Mouse (Mus musculus): ENCODE results near the gene Cnot10.

The Cnot10 gene

DNA sequence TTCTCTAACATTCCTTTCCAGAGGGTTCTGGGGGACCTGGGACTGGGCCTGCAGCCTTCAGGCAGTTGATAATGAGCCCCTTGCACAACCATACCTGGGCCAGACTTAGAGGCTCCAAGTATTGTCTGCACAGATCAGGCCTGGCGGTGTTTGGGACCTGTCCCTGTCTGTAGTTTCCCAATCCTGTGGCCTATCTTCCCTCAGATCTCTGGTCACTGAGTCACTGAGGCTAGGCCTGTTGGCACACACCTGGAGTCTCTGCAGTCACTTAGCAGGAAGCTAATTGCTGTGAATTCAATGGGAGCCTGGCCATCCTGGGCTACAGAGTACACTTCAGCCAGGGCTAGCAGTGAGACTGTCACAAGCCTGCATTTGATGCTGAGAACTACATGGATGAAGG is 64.0 kb downstream of the Cnot10 start:
- no peak for DNase-seq

DNA sequence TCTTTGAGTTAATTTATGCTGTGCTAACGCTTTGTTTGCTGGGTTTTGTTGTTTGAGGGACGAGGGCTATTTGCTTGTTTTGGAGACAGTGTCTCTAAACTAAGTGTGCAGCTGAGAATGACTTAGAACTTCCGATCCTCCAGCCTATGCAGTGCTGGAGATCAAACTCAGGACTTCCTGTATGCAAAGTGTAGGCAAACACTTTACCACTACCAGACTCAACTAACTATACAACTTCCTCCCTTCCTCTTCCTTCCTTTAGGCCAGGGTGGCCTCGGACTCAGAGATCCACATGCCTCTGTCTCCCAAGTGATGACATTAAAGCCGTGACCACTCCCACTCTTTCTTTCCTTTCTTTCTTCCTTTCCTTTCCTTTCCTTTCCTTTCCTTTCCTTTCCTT is 66.5 kb downstream of the Cnot10 start:
- no peak for DNase-seq

DNA sequence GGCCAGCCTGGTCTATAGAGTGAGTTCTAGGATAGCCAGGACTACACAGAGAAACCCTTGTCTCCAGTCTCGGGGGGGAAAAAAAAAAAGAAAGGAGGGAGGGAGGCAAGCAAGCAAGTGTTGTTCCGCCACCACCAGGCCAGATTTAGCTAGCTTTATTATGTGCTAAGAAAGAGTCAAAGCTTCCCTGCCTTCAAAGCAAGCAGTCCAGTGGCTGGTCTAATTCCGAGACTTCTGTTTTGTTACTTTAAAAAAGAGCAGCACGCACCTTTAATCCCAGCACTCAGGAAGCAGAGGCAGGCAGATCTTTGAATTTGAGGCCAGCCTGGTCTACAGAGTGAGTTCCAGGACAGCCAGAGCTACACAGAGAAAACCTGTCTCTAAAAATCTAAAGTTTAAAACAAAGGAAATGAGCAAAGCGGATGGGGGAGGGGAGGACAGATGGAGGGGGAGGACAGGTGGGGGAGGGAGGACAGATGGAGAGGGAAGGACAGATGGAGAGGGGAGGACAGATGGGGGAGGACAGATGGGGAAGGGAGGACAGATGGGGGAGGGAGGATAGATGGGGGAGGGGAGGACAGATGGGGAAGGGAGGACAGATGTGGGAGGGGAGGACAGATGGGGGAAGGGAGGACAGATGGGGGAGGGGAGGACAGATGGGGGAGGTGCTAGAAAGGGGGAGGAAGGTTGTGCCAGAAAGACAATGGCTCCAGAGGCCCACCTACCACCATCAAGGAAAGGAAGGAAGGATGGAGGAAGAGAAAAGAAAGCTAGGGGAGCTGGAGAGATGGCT is 71.1 kb downstream of the Cnot10 start:
- DNase-seq: no peak

DNA sequence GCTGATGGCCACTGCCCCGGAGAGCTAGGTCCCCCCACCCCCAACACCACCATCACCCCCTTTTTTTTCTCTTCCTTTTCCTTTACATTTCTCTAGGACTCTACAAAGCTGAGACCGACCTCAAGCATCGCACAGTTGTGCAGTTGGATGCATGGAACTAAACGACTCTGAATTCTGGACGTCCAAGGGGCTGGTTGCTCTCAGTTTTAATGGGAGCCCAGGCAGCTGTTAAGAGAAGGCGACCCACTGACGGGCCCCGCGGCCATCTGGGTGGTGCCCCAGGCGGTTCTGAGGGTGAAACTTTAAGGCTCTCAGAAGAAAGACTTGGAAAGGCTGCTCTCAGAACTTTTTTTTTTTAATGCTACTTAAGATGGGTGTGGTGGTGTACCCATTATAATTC is 75.3 kb downstream of the Cnot10 start:
- no peak for DNase-seq

DNA sequence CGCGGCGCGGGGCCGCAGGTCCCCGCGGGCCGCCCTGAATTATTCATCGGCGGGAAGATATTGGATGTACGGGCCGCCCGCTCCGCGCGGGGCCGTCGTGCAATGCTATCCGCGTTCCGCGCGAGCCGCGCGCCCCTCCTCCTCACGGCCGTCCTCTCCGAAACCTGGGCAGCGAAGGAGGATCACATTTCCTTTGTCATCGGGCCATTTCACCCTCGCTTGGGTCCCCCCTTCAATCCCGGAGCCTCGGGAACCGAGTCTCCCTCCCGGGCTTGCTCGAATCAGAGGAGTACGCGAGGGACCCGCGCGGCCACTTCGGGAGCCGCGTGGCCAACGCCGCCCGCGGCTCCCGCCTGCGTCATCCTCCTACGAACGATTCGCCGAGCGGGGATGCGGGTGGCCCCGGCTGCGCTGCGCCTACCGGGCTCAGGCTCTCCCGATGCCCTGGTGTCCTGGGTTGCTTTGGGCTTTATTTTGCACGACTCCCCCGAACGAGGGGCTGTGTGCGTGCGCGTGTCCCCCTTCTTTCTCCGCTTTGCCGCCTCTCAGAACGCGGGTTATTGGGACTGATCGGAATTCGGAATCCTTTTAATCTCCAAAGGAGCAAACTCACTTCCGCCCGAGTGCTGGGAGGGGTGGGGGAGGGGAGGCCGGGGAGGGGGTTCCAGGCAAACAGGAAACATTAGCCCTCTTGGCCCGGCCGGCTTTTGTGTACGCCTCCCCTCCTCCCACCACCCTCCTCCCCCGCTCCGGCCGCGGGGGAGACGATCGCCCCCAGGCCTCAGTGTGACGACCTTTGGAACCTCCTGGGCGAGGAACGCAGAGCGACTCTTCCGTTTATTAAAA is 76.0 kb downstream of the Cnot10 start, which contains the start of gene Trim71:
Trim71 (minus strand) TSS at position 609 of the 846 bp plus-strand sequence.
- DNase-seq: no peak

DNA sequence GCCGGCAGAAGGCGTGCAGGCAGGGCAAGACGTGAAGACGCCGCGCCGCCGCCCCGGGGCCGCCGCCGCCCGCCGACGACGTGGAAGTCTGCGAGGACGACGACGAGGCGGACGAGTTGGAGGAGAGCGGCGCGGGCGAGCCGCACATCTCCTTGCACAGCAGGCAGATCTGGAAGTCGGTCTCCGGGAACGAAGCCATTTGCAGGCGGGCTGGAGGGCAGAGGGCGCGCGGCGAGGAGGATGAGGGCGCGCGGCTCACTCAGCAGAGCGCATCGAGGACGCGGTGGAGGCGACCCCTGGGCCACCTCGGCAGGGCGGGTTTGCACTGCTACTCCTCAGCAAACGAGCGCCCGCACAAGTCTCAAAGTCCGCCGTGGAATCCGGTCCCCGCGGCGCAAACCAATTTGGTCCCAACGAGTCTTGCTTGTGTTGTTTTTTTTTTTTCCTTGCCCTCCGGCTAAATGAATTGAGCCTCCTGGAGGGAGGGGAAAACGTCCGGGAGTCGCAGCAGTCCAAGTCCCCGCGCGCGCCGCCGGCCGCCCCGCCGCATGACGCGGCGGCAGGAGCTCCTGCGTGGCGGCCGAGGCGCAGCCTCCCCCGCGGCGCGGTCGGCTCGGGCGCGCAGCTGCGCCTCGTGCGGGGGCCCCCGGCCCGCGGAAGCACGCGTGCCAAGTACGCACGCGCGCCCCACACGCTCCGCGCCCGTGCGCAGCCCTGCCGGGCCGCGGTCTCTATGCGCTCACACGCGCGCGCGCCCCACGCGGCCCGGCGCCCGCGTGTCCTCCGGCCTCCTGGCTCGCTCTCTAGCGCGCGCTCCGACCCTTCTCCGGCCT is 76.8 kb downstream of the Cnot10 start:
- no peak for DNase-seq

DNA sequence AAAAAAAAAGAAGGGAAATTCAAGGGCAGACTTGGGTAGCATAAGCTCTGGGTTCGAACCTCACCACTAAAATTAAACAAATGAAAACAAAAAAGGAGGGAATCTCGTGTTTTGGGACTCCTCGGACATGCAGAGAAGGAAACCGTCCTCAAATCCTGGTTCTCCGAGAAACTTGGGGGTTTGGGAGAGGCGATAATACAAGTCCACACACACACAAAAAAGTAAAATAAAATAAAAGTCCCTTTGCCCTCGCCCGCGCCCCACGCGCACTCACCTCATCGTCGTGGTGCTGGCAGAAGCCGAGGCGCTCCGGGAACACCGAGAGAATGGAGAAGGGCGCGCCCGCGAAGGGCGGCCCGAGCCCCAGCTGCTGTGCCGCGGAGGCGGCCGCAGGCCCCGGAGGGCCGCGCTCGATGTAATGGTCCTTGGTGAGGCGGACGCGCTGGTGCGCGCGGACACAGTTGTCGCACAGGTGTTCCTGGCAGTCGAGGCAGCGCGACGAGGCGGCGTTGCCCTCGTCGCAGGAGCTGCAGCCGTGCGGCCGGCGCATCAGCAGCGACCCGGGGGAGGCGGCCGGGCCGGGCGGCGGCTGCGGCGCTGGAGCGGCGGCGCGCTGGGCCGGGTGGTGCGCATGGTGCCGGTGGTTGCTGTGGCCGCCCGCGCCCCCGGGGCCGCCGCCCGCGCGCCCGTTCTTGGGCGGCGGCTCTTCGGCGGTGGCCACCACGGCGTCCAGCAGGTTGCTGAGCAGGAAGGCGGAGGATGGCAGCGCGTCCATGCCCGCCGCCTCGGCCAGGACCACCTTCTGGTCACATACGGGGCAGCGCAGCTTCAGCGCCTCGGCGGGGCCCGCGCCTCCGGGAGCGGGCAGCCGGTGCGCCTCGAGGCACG is 77.7 kb downstream of the Cnot10 start:
- DNase-seq: no peak

DNA sequence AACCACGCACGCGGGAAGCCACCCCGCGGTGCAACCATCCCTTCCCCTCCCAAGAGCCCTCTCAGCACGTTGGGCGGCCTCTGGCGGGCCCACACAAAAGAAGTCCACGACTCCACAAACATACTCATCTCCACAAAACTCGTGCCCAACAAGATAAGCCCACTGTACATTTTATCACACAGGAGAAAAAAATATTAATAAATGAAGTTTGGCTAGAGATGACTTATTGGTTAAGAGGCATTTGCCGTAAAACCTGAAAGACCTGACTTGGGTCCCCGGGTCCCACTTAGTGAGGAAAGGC is 78.4 kb downstream of the Cnot10 start:
- DNase-seq: no peak

DNA sequence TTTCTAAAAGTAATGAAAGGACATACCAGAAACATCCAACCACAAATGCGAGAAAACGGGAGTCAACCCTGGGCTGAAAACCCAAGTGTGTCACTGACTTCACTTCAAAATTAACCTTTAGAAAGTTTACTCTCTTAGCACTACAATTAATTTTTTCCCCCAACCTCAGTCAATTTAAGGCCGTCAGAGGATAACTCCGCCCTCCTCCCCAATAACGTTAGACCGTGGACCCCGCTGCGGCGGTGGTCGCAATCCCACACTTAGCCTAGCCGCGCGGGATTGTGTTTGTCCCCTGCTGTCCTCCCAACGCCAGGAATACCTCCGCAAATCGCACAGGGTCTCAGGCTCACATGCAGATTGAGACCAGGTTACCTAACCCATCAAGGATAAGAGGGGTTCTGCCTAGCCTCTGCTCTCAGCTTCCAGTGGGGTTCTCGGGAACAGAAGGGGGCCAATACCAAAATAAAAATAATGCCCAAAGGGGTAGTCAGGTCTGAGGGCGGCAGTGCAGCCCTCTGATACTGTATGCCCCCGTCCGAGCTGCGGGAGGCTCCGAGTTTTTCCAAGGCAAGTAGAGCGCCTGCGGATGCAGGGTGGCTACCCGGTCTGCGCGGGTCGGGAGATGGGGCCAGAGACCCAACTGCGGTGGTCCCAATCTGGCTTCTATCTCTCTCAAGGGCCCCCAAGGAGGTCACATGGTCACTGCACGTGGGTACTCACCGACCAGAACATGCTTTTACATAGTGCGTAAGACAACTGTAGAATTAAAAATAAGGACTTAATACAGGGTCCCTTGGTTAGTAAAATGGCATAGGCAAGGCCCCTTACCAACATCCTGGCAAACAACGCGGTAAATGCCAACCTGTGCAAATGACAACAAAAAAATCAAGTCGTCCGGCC is 79.0 kb downstream of the Cnot10 start:
- DNase-seq: no peak

DNA sequence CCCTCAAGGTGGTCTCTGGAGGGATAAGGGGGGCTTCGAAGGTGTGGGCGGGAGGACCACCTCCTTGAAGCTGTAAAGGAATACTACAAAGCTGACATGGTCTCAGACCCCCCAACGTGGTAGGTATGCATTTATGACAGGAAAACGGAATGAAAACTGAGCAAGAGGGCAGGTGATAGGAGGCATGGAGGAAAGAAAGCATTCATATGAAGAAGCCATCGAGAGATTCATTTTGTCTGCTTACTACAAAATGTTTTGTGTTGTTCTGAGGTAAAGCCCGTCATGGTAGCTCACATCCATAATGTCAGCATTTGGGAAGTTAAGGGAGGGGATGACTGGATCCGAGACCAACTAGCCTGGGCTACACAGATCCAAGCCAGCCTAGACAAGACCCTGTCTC is 79.8 kb downstream of the Cnot10 start:
- no peak for DNase-seq

DNA sequence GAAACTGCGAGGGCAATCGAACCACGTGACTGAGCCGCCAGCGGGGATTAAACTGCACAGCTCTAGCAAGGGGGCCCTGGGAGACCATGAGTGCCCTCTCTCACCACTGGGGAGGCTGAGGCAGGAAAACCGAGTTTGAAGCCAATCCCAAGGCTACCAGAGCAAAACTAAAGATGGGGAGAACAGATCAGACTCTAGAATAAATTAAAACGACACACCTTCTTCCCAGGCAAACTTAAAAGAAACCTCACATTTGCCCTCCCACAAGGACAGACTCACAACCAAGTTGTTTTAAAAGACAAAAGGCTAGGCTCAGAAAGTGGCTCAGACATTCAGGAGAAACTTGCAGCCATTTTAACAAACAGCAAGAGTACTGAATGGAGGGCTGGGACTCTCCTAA is 82.9 kb downstream of the Cnot10 start:
- no peak for DNase-seq

DNA sequence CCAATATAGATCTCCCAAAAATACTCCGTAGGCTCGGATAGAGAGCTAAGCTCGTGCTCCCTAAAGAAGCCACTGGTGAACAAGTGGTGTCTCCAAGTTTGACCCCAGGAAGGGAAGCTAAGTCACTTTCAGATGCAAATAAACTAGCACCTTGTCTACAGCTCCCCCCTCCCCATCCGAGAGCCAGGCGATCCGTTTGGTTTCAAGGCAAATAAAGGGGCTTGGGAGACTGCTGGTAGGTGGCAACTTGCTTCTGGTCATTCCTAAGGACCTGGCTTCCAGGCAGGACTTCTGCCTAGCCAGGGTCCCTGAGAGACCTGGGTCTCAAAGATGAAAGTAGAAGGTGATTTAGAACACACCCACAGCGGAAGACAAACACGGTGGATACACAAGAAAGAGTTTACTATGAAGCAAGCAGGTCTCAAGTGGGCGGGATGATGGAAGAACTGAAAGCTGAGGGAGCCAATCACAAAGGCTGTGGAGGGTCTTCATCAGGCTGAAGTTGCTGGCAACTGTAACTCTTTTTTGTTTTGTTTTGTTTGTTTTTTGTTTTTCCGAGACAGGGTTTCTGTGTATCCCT is 83.6 kb downstream of the Cnot10 start:
- DNase-seq: no peak

DNA sequence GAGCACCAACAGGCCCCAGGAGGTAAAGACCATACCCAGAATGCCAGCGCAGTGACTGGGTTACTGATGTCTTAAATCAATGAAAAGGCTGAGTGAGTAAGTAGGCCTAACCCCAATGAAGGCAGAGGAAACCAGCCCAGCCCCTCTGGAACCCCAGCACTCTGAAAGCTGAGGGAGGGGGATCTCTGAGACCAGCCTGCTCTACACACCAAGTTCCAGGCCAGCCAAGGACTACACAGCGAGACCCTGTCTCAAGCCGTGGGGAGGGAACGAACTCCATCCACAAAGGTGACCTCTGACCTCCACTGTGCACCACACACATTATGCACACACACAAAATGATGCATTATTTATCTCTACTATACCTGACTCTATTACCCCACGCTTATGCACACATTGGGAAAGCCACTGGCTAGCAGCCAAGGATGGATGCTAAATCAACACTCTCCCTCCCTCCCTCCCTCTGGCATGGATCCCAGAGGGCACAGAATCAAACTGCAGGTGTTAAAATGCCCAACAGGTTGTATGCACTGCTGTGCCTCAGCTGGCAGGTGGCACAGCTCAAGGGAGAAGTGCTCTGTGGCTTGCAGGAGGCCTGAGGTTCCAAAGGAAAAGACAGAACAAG is 85.5 kb downstream of the Cnot10 start:
- no peak for DNase-seq

DNA sequence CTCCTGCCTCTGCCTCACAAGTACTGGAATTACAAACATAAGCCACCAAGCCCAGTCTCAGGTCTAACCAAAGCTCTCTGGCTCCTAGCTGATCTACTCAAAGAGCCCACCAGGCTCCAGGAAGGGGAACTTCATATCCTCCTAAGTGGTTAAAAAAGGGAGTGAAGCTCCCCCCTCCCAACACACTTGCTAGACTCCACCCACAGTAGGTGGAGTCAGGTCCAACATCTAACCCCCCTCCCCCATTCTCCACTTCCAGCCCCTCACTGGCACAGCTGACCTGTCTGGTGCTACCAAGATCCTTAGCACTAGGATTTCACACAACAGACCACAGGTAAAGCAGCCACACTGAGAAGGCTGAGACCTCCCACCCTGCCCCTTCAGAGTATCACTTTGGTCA is 86.2 kb downstream of the Cnot10 start:
- no peak for DNase-seq

DNA sequence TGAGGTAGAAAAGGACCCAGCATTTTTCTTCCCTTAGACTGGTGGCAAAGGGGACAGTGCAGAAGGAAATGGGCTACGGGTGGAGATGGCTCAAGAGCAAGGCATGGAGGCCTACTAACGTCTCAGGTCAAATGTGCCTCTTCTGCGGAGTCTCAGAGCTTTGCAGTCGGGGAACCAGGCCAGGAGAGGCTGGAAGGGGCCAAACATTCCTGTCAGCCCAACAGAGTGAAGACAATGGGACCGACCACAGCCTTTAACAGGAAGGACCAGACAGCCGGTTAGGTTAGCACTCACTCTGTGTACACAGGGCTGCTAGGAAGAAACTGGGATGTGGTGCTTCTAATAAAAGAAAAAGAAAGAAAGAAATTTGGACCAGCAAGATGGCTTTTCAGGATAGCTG is 90.0 kb downstream of the Cnot10 start:
- no peak for DNase-seq

DNA sequence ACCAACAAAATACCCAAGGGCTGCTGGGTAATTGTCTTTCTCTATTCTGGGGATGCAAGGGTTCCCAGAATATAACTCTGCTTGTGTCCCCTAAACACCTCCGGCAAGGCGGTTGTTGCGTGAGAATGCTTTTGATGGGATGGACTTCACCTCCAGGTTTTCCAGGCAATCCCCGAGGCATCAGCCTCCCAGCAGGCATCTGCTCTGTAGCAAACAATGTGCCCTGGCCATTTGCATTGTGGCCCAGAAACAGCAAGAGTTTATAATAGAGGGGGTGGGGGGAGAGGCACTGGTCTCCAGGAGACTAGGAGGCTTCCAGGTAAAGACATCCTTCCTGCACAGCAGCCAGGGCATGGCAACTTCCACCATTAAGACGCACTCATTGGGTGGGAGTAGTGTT is 90.9 kb downstream of the Cnot10 start:
- DNase-seq: no peak

DNA sequence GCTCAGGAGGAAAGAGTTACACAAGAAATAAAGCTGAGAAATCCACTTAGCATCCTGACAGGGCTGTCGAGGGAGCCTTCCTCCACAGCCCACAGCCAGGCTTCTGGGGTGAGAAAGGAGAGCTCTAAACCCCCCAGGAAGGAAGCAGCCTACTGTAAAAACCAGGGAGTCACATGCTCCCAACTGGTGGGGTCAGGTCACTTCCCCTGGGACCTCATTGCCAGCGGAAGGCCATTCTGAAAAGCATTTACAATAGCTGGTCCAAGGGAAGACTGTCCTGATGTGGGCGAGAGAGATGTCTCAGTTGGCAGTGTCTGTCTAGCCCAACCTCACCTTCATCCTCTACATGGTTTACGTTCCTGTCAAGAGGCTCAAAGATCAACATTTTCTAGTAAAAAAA is 91.5 kb downstream of the Cnot10 start:
- DNase-seq: no peak

DNA sequence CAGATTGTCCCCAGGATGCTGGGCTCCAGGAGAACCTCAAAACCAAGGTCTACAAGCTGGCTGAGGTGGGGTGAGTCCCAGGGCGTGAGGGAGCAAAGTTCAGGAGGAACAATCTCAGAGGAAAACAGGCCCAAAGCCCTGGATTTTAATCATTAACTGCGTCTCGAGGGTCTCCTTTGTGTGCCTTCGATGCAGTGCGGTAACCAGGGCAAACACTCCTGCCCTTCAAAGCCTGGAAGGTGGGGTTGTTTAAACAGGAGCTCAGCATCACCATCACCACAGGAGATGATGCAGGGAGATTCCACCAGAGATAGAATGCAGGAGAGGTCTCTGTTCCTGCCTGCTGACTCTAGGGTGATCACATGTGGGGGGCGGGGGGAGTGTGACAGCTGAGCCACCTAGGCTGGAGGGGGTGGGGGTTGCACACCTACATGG is 92.3 kb downstream of the Cnot10 start:
- DNase-seq: no peak

DNA sequence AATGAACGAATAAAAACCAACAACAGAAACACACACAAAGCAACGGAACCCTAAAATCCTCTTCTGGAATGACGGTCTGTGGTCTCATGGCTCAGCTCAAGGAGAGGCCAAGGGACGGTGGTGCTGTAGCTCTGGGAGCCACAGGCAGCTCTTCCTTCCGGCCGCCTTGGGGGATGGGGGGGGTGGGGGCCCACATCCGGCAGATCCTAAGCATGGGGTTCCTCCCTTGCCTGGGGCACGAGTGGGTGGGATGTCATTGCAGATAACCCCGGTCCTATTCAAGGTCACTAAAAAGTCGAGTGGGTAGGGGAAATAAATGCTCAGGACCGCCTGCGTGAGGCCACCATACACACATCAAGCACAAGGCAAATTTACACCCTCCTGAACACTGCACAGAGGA is 93.2 kb downstream of the Cnot10 start:
- DNase-seq: no peak

DNA sequence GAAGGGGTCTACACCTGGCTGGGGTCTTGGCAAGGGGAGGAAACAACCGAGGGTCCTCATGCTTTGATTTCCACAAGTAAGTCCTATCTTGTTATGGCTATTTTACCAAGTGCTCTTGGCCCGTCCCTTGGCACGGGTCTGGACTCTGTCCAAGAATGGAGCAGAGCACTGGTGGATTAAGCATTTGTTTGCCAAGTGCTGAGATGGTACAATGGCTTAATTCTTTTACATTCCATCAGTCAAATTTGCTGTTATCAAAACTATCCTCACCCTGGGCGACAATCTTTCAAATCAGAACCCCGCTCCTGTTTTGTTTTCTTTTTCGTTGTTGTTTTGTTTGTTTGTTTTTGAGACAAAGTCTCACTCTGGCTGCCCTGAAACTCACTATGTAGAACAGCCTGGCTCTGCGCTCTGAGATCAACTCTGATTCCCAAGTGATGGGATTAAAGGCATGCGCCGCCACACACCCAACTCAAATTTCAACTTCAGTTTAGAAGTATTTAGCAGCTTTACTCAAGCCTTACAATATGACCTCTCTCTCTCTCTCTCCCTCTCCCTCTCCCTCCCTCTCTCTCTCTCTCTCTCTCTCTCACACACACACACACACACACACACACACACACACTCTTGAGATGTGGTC is 95.1 kb downstream of the Cnot10 start:
- peak in 1 of 2 experiments; percentile 4 for DNase-seq

All from cerebellum, adult 18-20 months (tissue).